Mouse (Mus musculus): ENCODE results near the gene Ermard.

The Ermard gene

GRCm38 (mm10) chr17:15129630-15130287 lies 88.8 kb downstream of the Ermard start:
- no peak for DNase-seq

DNA sequence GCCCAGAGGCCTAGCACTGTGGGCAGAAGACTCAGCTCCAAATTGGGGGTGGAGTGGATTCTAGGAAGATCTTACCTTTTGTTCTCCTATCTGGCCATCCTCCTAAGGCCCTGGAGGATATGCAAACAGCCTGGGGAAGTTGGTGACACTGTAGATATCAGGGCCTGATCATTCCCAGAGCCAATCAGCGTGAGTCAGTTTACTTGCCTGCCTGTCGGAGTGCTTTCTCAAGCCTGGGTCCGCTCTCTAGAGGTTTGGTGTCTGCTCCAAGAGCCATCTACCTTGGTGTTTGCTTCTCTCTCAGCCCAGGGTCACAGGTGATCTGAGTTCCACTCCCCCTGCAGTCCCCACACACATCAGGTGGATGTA lies 89.3 kb downstream of the Ermard start:
- no peak for DNase-seq

DNA sequence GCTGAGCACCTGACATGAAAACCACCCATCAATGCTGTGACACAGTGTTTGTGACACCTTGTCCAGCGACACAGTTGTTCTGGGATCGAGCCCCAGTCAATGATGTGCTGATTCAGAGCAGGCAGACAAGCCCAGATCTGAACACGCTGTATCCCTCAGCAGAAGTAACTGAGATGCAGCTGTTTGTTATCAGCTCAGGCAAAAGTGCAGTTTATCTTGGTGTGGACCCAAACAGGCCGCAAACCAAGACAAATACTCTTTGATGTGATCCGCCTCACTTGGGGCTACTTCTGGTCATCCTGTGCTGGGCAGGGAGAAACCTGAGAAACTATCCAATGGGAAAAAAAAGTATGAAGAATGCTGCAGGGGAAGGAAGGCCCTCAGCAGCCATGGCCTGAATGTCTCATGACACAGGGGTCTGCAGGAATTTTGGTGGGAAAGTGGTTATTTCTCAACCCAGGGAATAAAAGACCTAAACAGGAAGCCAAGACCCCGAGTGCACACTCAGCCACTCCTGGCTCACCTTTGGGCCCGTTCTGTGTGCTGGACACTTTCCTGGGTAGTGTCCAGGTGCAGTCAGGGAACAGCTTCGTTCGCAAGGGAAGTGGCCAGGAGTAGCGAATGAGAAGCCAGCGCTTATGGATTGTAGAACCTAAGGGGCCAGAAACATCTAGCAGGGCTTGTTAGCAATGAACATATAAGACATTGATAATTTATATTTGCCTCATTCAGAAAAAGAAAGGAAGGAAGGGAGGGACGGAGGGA lies 94.1 kb downstream of the Ermard start:
- DNase-seq: no peak

DNA sequence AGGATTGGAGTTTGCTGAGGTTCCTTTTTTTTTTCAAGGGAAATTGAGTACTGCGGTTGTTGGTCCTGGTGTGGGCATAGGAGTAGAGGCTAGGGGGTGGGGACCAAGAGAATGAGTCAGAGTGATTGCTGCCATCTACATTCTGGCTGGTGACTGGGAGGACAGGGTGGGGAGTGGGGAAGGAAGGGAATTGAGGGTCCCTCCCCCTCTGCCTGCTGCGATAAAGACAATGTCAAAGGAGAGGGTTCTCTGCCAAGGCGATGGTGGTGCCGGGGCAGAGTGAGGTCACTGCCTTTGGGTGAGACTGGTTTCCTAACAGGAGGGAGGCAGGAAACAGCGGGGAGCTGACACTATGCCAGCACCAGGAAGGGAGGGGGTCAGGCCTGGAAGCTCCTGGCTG lies 96.4 kb downstream of the Ermard start:
- DNase-seq: no peak

Data from B cell, adult 2 months (primary cell).